Mouse (Mus musculus): Measurements from ENCODE around the gene Tnfrsf22. TPM values are rescaled to one million over a fixed set of nuclear protein-coding genes. Genes with fewer than 3 reads are reported as not detected.
"Not testable (repeated sequence)": the region's sequence is repeated elsewhere in the genome, so short reads cannot be mapped to it uniquely, and the experiment has no call there.

Gene Tnfrsf22
- total RNA-seq, 2 experiments from 2014 or later, result 2.6 to 2.8 TPM

DNA sequence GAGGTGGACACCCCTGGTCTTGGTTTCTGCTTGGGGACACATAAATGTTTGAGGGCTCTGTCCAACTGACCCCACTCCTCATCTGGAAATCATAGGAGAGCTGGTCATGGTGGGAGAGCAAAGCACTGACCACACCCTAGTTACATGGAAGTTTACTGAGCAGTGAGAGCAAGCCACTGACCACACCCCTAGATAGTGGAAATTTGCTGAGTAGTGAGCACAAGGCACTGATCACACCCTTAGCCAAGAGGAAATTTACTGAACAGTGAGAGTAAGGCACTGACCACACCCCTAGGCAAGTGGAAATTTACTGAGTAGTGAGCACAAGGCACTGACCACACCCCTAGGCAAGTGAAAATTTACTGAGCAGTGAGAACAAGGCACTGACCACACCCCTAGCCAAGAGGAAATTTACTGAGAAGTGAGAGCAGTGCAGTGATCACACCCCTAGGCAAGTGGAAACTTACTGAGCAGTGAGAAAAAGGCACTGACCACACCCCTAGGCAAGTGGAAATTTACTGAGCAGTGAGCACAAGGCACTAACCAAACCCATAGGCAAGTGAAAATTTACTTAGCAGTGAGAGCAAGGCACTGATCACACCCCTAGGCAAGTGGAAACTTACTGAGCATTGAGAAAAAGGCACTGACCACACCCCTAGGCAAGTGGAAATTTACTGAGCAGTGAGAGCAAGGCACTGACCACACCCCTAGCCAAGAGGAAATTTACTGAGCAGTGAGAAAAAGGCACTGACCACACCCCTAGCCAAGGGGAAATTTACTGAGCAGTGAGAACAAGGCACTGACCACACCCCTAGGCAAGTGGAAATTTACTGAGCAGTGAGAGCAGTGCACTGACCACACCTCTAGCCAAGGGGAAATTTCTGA, 17.2 kb upstream of the Tnfrsf22 start:
- DNase-seq (ENCODE audit: low spot score in 2 of 2), result no peak
- no peak for TF ChIP-seq CTCF (conservative IDR thresholded peaks at IDR 0.05)
- Histone ChIP-seq H3K4me3 (no peak overlapping the region), H3K27ac (no peak overlapping the region)

DNA sequence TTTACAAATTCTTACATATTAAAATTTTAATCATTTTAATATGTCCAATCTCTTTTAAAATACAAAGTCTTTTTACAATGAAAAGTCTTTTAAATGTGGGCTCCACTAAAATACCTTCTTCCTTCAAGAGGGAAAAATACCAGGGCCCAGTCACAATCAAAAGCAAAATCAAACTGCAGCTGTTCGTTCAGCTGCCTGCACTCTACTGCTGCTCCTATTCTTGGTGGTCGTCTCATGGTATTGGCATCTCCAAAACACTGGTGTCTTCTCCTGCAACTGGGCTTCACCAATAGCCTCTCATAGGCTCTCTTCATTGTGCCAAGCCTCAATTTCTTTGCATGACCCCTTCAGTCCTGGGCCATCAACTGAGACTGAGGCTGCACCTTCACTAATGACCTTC, 14.0 kb upstream of the Tnfrsf22 start:
- DNase-seq (ENCODE audit: low spot score in 2 of 2), result no peak
- Histone ChIP-seq H3K27ac (no peak overlapping the region), H3K4me3 (no peak overlapping the region)
- no peak for TF ChIP-seq CTCF (conservative IDR thresholded peaks at IDR 0.05)

- TF ChIP-seq CTCF (conservative IDR thresholded peaks at IDR 0.05), result no peak
- DNase-seq (ENCODE audit: low spot score in 2 of 2), result no peak
- Histone ChIP-seq H3K4me3 (no peak overlapping the region), H3K27ac (no peak overlapping the region)
Observed at GRCm38 (mm10) chr7:143660797-143661196, 11.3 kb upstream of the Tnfrsf22 start.

DNA sequence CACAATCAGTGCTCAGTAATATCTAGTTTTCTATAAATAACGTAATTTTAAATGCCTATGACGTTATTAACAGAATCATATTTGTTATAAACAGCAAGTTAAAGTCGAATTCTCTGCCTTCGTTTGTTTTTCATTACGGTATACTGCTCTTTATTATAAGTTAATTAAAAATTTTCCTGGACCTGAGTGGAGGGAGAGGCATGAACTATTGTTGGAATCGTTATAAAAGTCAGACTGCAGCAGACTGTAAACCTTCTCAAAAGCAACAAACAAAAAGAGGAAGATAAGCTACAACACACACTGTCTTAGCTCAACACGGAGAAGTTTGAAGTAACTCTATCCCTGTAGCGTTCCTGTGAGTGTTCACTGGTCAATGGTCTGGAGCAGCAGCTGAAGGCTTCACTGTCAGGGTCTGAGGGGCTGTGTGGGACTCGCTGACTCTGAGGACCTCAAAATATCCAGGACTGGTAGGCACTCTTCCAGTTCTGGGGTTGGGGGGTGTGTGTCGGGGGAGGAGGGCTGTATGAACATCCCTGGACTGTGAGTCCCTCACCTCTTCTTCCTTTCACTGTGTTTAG, 397 bp upstream of the Tnfrsf22 start:
- not testable (repeated sequence) for H3K27ac ChIP-seq; DNase-seq (ENCODE audit: low spot score in 2 of 2)
- H3K4me3 ChIP-seq, result peak overlapping the region; percentile 59

DNA sequence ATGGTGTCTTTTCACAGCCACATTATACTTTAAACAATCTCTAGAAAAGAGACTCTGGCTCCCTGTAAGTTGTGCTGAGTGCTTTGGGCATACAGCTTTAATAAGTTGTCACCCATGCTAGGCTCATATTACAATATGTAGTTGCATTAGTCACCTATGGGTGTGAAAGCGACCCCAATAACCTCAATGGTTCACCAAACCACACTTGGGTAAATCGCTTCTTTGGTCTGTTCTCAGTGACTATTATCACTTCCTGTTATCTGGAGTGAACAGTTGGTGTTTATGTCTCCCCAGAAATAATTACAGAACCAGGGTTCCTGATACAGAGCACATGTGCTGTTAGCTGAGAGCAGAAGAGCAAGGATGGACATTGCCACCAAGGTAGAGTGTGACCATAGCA, 5.5 kb downstream of the Tnfrsf22 start:
- H3K4me3 ChIP-seq; H3K27ac ChIP-seq; DNase-seq (ENCODE audit: low spot score in 2 of 2): not testable (repeated sequence)

DNA sequence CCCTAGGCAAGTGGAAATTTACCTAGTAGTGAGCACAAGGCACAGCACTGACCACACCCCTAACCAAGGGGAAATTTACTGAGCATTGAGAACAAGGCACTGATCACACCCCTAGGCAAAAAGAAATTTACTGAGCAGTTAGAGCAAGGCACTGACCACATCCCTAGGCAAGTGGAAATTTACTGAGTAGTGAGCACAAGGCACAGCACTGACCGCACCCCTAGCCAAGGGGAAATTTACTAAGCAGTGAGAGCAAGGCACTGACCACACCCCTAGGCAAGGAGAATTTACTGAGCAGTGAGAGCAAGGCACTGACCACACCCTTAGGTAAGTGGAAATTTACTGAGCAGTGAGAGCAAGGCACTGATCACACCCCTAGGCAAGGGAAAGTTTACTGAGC, 12.8 kb downstream of the Tnfrsf22 start:
- TF ChIP-seq CTCF (conservative IDR thresholded peaks at IDR 0.05), result no peak
- Histone ChIP-seq H3K4me3 (no peak overlapping the region), H3K27ac (no peak overlapping the region)
- no peak for DNase-seq (ENCODE audit: low spot score in 2 of 2)

GRCm38 (mm10) chr7:143631503-143631902, 18.0 kb downstream of the Tnfrsf22 start:
- no peak overlapping the region for H3K27ac ChIP-seq
- H3K4me3 ChIP-seq, result no peak overlapping the region
- no peak for DNase-seq (ENCODE audit: low spot score in 2 of 2)
- TF ChIP-seq CTCF (conservative IDR thresholded peaks at IDR 0.05), result no peak

DNA sequence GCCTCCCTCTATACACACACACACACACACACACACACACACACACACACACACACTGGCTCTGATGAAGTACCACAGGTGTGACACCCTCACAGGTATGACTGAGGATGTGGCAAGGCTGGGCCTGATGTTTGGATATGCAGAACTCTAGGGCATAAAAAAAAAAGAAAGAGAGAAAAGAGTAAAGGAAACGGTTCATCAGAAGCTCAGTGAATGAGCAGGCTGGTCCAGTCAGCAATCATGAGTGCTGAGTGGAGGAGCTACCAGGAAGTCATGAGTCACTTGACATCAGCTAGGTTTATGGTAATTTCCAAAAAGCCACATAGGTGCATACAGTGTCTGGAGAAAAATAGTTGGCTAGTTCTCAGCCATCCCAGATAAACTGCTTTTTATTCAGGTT, 20.0 kb downstream of the Tnfrsf22 start:
- no peak overlapping the region for H3K27ac ChIP-seq
- H3K4me3 ChIP-seq, result no peak overlapping the region
- DNase-seq (ENCODE audit: low spot score in 2 of 2), result no peak
- TF ChIP-seq CTCF (conservative IDR thresholded peaks at IDR 0.05), result no peak

DNA sequence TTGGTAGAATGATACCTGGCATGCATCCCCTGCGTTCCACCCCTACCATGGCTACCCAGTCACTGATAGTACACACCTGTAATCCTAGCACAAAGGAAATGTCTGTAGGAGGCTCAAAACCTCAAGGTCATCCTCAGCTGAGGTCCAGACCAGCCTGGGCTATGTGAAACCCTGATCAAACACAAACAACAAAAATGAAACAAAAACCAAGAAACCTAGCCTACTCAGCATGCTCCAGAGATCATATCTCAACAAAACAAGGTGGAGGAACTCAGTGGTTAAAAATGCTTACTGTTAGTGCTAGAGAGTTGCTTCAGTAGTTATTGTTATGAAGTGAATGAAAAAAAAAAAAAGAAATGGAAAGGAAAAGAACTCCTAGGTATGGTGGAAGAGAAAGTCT, 20.9 kb downstream of the Tnfrsf22 start, which contains the start of gene Tnfrsf26:
Gene Tnfrsf26, minus strand, starts transcription at position 183 of the 400 bp plus-strand sequence.
- Histone ChIP-seq H3K4me3 (no peak within 1 kb of the TSS), H3K27ac (no peak within 1 kb of the TSS)
- DNase-seq (ENCODE audit: low spot score in 2 of 2), result no peak
- TF ChIP-seq CTCF (conservative IDR thresholded peaks at IDR 0.05), result no peak

- Histone ChIP-seq H3K27ac (no peak overlapping the region), H3K4me3 (no peak overlapping the region)
- no peak for TF ChIP-seq CTCF (conservative IDR thresholded peaks at IDR 0.05)
- no peak for DNase-seq (ENCODE audit: low spot score in 2 of 2)
Observed at GRCm38 (mm10) chr7:143627555-143628286, 21.7 kb downstream of the Tnfrsf22 start.

- no peak overlapping the region for H3K4me3 ChIP-seq
- no peak for DNase-seq (ENCODE audit: low spot score in 2 of 2)
- no peak for TF ChIP-seq CTCF (conservative IDR thresholded peaks at IDR 0.05)
- H3K27ac ChIP-seq, result no peak overlapping the region
Observed at GRCm38 (mm10) chr7:143626178-143626577, 23.3 kb downstream of the Tnfrsf22 start.

DNA sequence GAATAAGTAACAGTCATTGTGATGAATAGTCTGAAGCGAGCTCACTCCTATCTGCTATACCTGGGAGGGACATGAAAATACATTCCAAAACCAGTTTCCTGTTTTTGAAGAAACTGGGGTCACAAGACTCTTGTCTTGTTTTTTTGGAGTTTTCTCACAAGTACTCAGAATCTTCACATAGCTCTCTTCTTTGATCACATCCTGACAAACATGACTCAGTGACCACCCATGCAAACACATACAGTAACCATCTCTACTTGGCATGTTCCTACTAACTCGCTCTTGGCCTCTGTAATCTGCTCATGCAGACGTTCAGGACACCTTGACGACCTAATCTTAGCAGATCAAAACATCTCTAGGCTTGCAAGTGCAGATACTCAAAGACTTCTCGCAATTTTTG, 24.3 kb downstream of the Tnfrsf22 start:
- Histone ChIP-seq H3K27ac (no peak overlapping the region), H3K4me3 (no peak overlapping the region)
- no peak for TF ChIP-seq CTCF (conservative IDR thresholded peaks at IDR 0.05)
- DNase-seq (ENCODE audit: low spot score in 2 of 2), result no peak

- no peak for DNase-seq (ENCODE audit: low spot score in 2 of 2)
- Histone ChIP-seq H3K27ac (no peak overlapping the region), H3K4me3 (no peak overlapping the region)
- TF ChIP-seq CTCF (conservative IDR thresholded peaks at IDR 0.05), result no peak
Observed at GRCm38 (mm10) chr7:143624561-143624960, 24.9 kb downstream of the Tnfrsf22 start.
